Mouse (Mus musculus) spleen, adult 2 months (tissue): ENCODE measurements around the gene Myo3b. TPM values are rescaled to one million over a fixed set of nuclear protein-coding genes. Genes with fewer than 3 reads are reported as not detected.

Source experiments
- DNase-seq, 2 experiments: peaks; one replicate each; pipeline versions ENCODE4 v3.0.0 to v3.0.0-alpha.2; 2012 to 2021; ENCODE audit warnings: low spot score in 2 of 2, low read depth in 1 of 2
- H3K27ac ChIP-seq: fragments of 200-500 bp; 2 replicates; pipeline ENCODE4 v1.5.1; 2012; ENCODE audit warnings: low read length, inconsistent platforms; ENCODE audit not compliant: insufficient read depth
- H3K27me3 ChIP-seq: fragments of 200-500 bp; 2 replicates; pipeline ENCODE4 v1.6.1; 2012; ENCODE audit warnings: mild to moderate bottlenecking, moderate library complexity, low read length, inconsistent platforms; ENCODE audit not compliant: control insufficient read depth, insufficient read depth
- H3K36me3 ChIP-seq: fragments of 200-500 bp; 2 replicates; pipeline ENCODE4 v1.6.1; 2012; ENCODE audit warnings: mild to moderate bottlenecking, low read length, inconsistent platforms; ENCODE audit not compliant: control insufficient read depth, insufficient read depth
- H3K4me1 ChIP-seq: fragments of 200-500 bp; 2 replicates; pipeline ENCODE4 v1.6.1; 2011; ENCODE audit warnings: inconsistent platforms; ENCODE audit not compliant: control insufficient read depth, insufficient read depth, insufficient read length
- H3K4me3 ChIP-seq: fragments of 200-500 bp; 2 replicates; pipeline ENCODE4 v1.5.1; 2011; ENCODE audit warnings: mild to moderate bottlenecking, inconsistent platforms; ENCODE audit not compliant: insufficient read depth, insufficient read length; ENCODE audit errors: extremely low read depth
- CTCF ChIP-seq: fragments of 200-500 bp; IDR thresholded peaks from 2 replicates; pipeline ENCODE4 v1.5.1; 2011; ENCODE audit warnings: mild to moderate bottlenecking, inconsistent platforms; ENCODE audit not compliant: insufficient read depth, insufficient read length, insufficient replicate concordance; ENCODE audit errors: extremely low read depth
- POLR2A ChIP-seq: fragments of 200-500 bp; IDR thresholded peaks from 2 replicates; pipeline ENCODE4 v1.6.1; 2011; ENCODE audit warnings: low read depth, low read length, inconsistent platforms
- WGBS: fragments of 180-500 bp; shearing (Covaris S2); methylation state at CpG from one replicate; pipeline ENCODE4 v1.1.7; 2018; 5-methylcytosine and 5-hydroxymethylcytosine counted together
- polyA plus RNA-seq: library from polyadenylated mRNA; depleted of rRNA; stranded (reverse); fragments of >200 nt; gene quantifications from 2 replicates; pipeline ENCODE4 v1.2.3, GENCODE M21; 2012

Gene Myo3b
- polyA plus RNA-seq, 1 experiment, result 0.20 TPM

DNA sequence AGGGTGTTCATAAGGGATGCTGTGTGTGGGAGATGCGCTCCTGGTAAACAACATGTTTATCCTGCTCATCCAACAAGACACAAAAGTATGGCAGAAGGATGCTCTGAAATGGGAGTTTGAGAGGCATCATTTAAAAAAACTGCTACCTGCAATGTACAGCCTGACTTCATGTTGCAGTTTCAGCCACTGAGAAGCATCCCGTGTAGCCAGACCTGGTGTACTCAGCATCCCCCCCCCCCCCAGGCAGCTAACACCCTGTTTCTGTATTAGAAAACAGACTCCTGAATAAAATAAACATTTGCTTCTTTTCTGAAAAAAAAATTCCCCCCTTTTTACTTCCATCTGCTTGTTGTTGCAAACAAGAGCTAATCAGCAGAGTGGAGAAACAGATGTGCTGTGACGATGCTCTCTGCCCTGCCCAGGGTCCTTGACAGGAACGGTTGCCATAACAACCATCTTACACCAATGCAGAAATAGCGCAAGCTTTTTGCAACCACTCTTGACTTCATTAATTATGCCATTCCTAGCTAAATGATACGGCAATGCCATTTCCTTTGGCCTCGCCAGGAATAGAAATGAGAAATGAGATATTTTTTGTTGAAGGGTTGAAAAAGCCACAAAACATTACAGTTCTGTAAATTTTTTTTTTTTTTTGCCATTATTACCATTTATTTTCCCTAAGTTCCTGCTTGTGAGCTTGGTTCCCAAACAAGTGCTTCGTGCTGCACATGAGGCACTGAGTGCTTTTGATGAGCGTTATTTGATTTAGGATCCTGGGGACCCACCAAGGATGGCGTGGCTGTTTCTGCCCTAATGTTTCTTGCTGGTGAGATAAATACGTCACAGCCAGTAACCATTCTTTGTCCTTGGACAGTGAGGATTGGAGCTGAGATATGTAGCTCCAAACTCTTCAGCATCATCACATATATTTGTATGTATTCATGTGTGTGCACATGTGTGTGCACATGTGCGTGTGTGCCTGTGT lies 75.2 kb downstream of the Myo3b start:
- 58% methylated on average over 12 of the region's 12 CpGs for WGBS
- Histone ChIP-seq H3K4me3 (no peak overlapping the region), H3K27me3 (no peaks in the 10 kb centered on the region), H3K27ac (no peak overlapping the region), H3K4me1 (no peaks in the 10 kb centered on the region), H3K36me3 (no peaks in the 10 kb centered on the region)
- TF ChIP-seq POLR2A (no peak), CTCF (no peak)
- DNase-seq, result no peak

DNA sequence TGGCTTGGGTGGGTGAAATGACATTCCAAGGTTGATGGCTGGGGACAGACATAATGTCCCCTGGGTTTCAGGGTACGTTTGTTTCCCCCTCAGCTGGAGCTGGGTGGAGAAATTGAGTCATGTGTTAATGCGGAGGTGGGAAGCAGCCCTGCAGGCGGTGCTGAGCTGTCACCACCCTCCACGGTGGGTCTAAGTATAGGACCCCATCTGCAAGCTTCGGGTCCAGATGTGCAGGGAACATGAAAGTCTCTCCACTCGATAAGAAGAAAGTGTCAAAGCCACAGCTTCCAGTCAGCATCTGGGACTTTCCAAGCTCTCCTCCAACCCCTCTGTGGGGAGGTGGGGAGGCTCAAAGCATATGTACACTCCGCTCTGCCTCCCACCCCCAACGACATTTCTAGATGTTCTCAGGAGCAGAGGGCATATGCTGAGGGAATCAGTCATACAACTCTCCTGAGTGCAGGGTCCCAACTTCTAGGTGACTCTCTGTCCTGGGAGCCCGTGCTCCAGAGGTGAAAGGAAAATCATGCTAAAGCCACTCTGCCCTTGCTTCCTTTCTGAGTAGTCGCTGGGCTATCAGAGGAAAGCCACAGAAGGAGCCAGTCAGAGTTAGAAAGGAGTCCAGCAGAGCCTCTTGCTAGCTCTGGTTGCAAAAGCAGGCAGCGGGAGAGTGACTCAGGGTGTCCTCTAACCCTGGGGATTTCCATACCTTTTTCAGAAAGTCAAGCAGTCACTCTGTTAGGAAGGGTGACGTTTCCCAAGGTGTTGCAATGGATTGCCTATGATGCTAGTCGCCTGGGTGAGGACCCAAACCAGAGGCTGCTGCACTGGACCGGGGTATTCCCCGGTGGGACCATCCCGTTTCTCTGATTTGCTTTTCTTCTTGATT lies 79.7 kb downstream of the Myo3b start:
- H3K36me3 ChIP-seq, result no peaks in the 10 kb centered on the region
- H3K27ac ChIP-seq, result no peak overlapping the region
- 54% methylated on average over 16 of the region's 16 CpGs for WGBS
- no peak overlapping the region for H3K4me3 ChIP-seq
- DNase-seq, result no peak
- TF ChIP-seq POLR2A, result no peak
- no peak for TF ChIP-seq CTCF
- H3K27me3 ChIP-seq, result no peaks in the 10 kb centered on the region
- H3K4me1 ChIP-seq, result no peaks in the 10 kb centered on the region

DNA sequence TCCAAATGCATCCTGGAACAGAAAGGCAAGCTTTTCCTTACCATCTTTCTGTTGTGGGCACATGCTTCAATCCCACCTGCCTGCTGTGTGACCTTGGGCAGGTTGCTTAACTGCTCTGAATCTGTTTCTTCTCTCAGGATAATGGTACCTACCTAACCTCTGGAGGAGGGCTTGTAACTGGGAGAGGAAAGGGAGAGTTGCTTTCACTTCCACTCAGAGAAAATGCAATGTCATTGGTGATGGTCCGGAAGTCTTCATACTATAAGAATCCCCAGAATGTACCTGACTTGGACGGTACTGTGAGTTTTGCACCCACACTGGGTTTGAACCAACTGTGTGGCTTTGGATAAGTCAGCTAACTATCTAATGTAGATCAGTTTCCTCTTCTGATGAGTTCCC lies 80.3 kb downstream of the Myo3b start:
- no peak overlapping the region for H3K4me3 ChIP-seq
- H3K27me3 ChIP-seq, result no peaks in the 10 kb centered on the region
- no peaks in the 10 kb centered on the region for H3K4me1 ChIP-seq
- no peak for DNase-seq
- WGBS, result 67% methylated on average over 2 of the region's 2 CpGs
- H3K36me3 ChIP-seq, result no peaks in the 10 kb centered on the region
- TF ChIP-seq CTCF (no peak), POLR2A (no peak)
- no peak overlapping the region for H3K27ac ChIP-seq

DNA sequence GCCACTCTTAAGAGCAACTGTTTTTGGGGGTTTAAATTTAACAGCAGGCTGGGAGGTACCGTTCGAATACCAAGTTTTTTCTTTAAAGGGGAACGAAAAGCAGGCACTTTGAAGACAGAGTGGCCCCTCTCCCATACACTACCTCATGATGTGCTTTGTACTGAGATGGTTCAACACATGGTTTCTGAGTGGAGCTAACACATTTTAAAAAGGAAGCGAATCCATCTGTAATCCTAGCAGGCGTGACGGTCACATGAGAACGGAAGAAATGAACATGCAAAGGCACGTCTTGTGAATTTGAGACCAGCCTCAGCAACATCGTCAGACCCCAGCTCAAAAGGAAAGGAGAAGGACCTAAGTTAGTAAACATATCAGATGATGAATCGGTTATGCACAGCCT lies 87.4 kb downstream of the Myo3b start:
- Histone ChIP-seq H3K4me3 (no peak overlapping the region), H3K27me3 (no peaks in the 10 kb centered on the region), H3K27ac (no peak overlapping the region), H3K36me3 (no peaks in the 10 kb centered on the region), H3K4me1 (no peaks in the 10 kb centered on the region)
- TF ChIP-seq CTCF, result no peak
- no peak for TF ChIP-seq POLR2A
- no peak for DNase-seq
- WGBS, result 75% methylated on average over 10 of the region's 10 CpGs

DNA sequence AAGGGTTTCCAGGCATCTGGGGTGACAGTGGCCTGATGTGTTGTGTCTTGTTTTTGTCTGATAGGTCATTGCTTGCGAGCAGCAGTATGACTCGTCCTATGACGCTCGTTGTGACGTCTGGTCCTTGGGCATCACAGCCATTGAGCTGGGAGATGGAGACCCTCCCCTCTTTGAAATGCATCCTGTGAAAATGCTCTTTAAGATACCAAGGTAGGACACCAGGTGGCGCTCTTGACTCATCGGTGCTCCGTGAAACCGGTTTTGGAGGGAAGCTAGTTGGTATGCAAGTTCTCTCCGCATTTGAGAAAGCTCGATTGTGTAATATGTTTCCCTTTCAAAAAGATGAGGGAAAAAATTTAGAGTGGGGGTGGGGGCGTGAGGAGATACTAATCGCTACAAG lies 87.9 kb downstream of the Myo3b start:
- H3K36me3 ChIP-seq, result no peaks in the 10 kb centered on the region
- H3K27ac ChIP-seq, result no peak overlapping the region
- H3K27me3 ChIP-seq, result no peaks in the 10 kb centered on the region
- whole genome bisulfite sequencing, result 3% methylated on average over 13 of the region's 13 CpGs
- H3K4me1 ChIP-seq, result no peaks in the 10 kb centered on the region
- no peak overlapping the region for H3K4me3 ChIP-seq
- peak; percentile 45 to 57 for DNase-seq
- TF ChIP-seq CTCF (peak; percentile 74; the same call in 1 of the 2 replicates), POLR2A (no peak)

DNA sequence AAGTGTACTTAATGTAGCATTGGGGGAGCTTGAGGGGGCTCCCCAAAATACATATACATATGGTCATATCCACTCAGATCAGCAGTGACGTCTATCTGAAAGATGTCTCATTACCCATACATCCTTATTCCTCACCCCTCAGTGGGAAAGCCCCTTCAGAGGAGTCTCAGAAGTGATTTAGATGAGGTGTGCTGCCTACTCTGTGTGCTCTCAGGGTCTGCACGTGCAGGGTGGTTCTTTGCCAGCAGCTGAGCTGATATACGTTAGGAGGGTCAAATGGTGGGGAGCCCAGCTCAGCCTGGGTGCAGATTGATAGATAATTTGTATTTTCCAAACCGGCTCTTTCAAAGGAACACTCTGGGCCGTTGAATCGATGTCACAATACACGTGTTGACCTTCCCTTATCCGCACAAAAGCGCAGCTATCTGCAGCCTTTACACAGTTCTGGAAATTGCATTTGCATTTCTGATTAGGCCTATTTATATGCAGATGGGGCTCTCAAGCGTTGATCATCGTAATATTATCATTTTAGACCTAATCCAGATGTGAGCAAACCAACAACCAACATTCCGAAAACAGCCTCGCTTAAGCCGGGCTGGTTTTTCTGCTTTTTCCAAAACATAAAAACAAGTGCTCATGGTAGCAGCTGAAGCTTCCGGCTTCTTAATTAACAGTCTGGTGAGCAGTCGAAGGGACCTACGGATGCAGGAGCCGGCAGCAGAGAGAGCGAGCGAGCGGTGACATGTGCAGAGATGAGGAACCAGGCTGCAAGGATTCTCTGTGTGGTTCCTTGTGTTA lies 88.6 kb downstream of the Myo3b start:
- Histone ChIP-seq H3K27me3 (no peaks in the 10 kb centered on the region), H3K27ac (no peak overlapping the region), H3K4me3 (no peak overlapping the region), H3K36me3 (no peaks in the 10 kb centered on the region), H3K4me1 (no peaks in the 10 kb centered on the region)
- TF ChIP-seq CTCF (no peak), POLR2A (no peak)
- WGBS, result 19% methylated on average over 21 of the region's 21 CpGs
- DNase-seq, result no peak

DNA sequence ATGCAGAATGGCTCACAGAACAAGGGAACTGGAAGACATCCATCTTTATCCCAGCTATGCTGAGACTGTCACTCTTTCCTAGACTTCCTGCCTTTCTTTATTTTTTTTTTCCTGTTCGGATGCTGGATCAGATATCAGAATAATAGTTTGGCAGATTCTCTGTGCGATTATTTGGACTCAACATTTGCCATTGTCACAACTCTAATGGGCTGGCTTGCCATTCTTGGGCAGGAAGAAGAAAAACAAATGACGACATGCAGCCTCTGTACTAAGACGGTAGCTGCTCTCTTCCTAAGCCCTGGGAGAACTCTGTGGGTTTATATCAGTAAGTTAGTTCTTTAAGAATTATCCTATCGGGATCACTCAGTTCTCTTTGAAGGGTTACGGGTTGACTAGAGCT lies 89.7 kb downstream of the Myo3b start:
- H3K27ac ChIP-seq, result no peak overlapping the region
- H3K27me3 ChIP-seq, result no peaks in the 10 kb centered on the region
- H3K4me3 ChIP-seq, result no peak overlapping the region
- no peaks in the 10 kb centered on the region for H3K36me3 ChIP-seq
- no peak for DNase-seq
- H3K4me1 ChIP-seq, result no peaks in the 10 kb centered on the region
- 35% methylated on average over 6 of the region's 6 CpGs for WGBS
- TF ChIP-seq CTCF (no peak), POLR2A (no peak)
